Mouse (Mus musculus) urinary bladder, postnatal 36 days (tissue): ENCODE results near the gene Nectin4.

Experiments used
- DNase-seq, 2 experiments: peaks; one replicate each; pipeline ENCODE4 v3.0.0; 2022; ENCODE audit warnings: low spot score in 2 of 2, mixed read lengths in 1 of 2

Gene Nectin4

DNA sequence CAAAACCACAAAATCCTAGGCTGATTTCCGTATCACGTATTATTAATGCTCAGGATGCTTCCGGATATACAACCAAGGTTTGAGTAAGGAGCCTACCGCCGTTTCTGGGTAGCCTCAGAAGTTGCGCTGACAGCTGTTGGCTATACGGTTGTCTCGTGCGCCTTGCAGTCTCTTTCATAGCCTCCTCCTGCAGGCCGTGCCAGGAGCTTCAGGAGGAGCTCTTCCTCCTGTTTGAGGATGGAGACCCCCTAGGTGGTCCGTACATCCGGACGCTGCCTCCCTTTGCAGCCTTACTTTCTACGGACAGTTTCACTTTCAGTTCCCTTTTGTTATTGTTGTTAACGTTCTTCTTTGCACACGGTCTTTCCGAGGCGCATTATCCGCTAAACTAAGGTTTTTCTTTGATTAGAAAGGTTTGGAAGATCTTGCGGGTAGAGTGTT is 42.1 kb downstream of the Nectin4 start:
- DNase-seq: peak in 1 of 2 experiments; percentile 36

DNA sequence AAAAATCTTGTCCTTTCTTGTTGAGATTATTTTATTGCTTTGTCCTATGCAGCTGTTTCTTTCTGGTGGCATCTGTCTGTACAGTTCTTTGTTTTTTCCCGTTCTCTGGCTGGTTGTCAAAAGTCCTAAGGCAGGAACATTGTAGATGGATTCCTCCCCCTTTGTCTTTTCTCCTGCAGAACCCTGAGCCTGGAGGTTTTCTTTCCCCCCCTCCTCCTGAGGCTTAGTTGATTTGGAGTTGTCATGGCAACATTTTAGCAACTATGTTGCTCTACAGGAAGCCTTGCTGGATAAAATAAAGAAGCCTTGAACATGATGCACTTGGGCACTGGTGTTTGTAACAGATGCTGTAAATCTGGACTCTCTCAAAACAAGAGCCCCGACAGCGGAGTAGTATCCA is 42.5 kb downstream of the Nectin4 start:
- DNase-seq: no peak

GRCm38 (mm10) chr1:171413608-171414007 is 43.7 kb downstream of the Nectin4 start:
- DNase-seq: no peak

GRCm38 (mm10) chr1:171418660-171419059 is 48.8 kb downstream of the Nectin4 start, which contains the start of gene Tstd1:
Gene Tstd1 (plus strand): TSS chr1:171418872.
- no peak for DNase-seq

GRCm38 (mm10) chr1:171419291-171419882 is 49.5 kb downstream of the Nectin4 start:
- no peak for DNase-seq

GRCm38 (mm10) chr1:171419905-171420304 is 50.0 kb downstream of the Nectin4 start:
- no peak for DNase-seq

DNA sequence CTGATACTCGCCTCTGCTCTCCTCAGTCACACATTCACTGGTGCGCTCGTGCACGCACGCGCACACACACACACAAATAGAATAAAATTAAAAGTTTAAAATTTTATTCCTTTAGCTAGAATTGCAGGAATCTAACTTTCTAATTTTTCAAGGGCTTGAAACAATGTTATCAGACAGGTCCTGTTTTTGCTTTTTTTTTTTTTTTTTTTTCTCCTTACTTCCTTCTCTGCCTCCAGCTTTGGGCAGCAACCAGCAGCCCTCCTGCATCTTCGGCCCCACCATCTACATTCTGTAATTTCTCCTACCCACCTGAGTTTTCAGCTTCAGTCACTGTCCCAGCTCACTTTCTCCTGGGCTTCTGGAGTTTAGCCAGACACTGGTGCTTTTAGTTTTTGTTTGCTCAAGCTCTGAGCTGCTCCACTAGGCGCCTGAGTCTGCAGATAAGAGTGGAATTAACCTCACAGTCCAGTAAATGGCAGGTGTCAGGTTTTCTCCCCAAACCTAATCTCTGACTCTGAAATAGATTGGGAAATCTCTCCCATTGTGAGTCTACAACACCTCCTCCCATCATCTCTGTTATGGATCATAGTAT is 52.7 kb downstream of the Nectin4 start:
- DNase-seq: no peak

DNA sequence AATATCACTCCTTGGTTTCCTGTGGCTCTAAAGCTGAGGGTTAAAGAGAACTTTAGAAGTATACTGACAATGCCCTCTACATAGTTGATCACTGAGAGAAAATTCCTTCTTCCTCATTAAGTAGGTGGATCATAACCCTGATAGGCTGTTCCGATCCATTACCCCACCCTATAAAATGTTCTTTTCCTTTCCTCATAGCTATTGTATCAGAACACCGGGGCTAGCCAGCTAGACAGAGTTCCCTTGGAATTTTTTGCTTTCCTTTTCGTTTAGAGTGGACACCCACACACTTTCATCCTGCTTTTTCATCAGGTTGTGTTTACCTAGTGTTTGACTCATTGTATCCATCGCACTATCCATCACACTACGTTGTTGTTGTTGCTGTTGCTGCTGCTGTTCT is 54.7 kb downstream of the Nectin4 start:
- no peak for DNase-seq

DNA sequence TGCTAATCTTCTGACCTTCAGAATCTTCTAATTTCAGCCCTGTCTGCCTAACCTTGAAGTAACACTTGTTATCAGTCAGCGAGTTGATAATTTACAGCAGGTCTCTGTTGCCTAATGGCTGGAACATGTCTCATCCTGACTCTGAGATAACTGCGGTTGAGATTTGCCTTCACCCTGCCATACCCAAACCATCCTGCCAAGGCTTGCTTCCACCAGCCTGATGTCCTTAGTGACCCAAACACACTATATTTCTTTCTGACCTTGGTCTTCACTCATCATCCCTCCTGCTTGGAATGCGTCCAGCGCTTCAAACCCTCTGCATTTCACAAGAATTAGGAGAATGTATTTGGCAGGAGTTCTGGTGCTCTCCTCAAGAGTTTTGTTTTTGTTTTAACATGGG is 55.2 kb downstream of the Nectin4 start:
- peak; percentile 47 to 63 for DNase-seq

GRCm38 (mm10) chr1:171432158-171432557 is 62.3 kb downstream of the Nectin4 start:
- no peak for DNase-seq

GRCm38 (mm10) chr1:171435288-171435814 is 65.5 kb downstream of the Nectin4 start:
- DNase-seq: no peak

DNA sequence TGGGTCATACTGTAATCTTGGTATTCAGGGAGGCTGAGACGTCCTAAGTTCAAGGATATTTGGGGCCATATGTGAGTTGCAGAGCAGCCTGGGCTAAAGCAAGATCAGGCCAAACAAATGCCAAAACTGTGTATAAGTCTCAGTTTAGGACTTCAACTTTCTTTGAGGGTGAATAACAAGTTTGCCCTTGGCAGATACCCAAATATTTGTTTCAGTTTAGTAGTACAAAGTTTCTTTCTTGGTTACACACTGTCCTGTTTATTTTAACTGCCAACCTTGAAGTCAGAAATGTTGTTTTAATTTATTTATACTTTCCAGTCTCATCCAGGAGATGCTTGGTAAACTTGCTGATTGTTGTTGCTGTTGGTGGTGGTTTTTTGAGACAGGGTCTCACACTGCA is 66.1 kb downstream of the Nectin4 start:
- DNase-seq: no peak

DNA sequence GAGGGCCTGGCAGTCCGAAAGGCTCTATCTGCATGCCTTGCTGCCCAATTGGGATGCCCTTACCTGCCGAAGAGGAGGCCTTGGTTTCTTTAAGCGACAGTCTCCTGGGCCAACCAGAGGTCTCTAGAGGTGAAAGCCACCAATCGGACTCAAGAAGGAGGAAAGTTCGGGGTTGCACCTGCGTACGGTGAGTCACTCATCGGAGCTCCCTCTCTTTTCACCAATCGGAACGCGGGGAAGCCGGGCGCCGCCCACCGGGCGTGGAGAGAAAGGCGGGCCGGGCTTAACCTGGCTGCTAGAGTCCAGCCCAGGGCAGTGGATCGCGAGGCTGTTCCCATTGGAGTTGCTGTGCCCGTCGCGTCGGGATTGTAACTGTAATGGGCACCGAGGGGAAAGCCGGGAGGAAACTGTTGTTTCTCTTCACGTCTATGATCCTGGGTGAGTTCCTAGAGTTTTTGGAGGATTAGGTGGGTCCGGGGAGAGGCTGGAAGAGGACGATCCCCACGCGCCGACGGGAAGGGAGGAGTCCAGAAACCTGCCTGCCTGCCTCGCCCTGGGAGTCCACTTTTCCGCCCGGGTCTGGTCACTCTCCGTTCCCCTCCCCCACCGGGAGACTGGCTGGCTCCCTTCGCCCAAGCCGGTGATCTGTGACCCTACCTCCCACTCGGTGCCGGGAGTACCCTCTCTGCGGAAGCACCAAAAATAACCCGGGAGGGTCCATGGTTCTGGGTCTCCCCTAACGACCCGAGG is 67.5 kb downstream of the Nectin4 start, which contains the start of gene F11r:
TSS of gene F11r (plus strand) at position 272 of the 750 bp plus-strand sequence.
- DNase-seq: peak; percentile 94 to 95
